Mouse (Mus musculus) ES-E14 (cell line): ENCODE measurements around the gene Golga2. TPM values are rescaled to one million over a fixed set of nuclear protein-coding genes. Genes with fewer than 3 reads are reported as not detected.

ENCODE experiments used
- DNase-seq: peaks from one replicate; pipeline ENCODE4 v3.0.0-alpha.2; 2013; ENCODE audit warnings: low read depth, low spot score
- H3K27ac ChIP-seq: 2 replicates; pipeline ENCODE4 v1.5.1; 2012; ENCODE audit warnings: low read depth, mild to moderate bottlenecking, low read length, moderate library complexity, mixed read lengths; ENCODE audit not compliant: poor library complexity, insufficient read depth, severe bottlenecking
- H3K36me3 ChIP-seq: 2 replicates; pipeline ENCODE4 v1.6.1; 2012; ENCODE audit warnings: mild to moderate bottlenecking, low read length, moderate library complexity, mixed read lengths; ENCODE audit not compliant: control insufficient read depth, poor library complexity, insufficient read depth, severe bottlenecking
- H3K4me1 ChIP-seq, 2 experiments: fragments of 150-350 bp in 1 of 2; sonication (generic) in 1 of 2; 2 replicates each; pipeline ENCODE4 v1.6.1; 2012; ENCODE audit warnings: low read length in 2 of 2, mild to moderate bottlenecking in 1 of 2, mixed read lengths in 1 of 2; ENCODE audit not compliant: control insufficient read depth in 2 of 2, insufficient read depth in 2 of 2, poor library complexity in 1 of 2
- H3K4me3 ChIP-seq, 2 experiments: fragments of 150-350 bp in 1 of 2; sonication (generic) in 1 of 2; 2 replicates each; pipeline ENCODE4 v1.5.1; 2012; ENCODE audit warnings: low read length in 2 of 2, low read depth in 1 of 2, mild to moderate bottlenecking in 1 of 2, mixed read lengths in 1 of 2; ENCODE audit not compliant: insufficient read depth in 1 of 2, poor library complexity in 1 of 2, severe bottlenecking in 1 of 2
- H3K9ac ChIP-seq: 2 replicates; pipeline ENCODE4 v1.6.1; 2012; ENCODE audit warnings: low read depth, mild to moderate bottlenecking, low read length, mixed read lengths; ENCODE audit not compliant: poor library complexity, insufficient read depth, severe bottlenecking
- H3K9me3 ChIP-seq: fragments of 150-350 bp; sonication (generic); 2 replicates; pipeline ENCODE4 v1.6.1; 2012; ENCODE audit warnings: low read depth, mild to moderate bottlenecking, low read length; ENCODE audit not compliant: control insufficient read depth, insufficient read depth
- CHD2 ChIP-seq: IDR thresholded peaks from 2 replicates; pipeline ENCODE4 v1.6.1; 2014; ENCODE audit warnings: mild to moderate bottlenecking, low read depth, low read length, inconsistent platforms
- HCFC1 ChIP-seq: IDR thresholded peaks from 2 replicates; pipeline ENCODE4 v1.6.1; 2012; ENCODE audit warnings: low read length, inconsistent platforms, borderline replicate concordance; ENCODE audit not compliant: insufficient read depth
- MAFK ChIP-seq: IDR thresholded peaks from 2 replicates; pipeline ENCODE4 v1.6.1; 2014; ENCODE audit warnings: mild to moderate bottlenecking, low read depth, low read length, inconsistent platforms; ENCODE audit not compliant: insufficient read depth
- ZC3H11A ChIP-seq: IDR thresholded peaks from 2 replicates; pipeline ENCODE4 v1.6.1; 2012; ENCODE audit warnings: low read depth, mild to moderate bottlenecking, inconsistent platforms, low read length, borderline replicate concordance
- ZNF384 ChIP-seq: IDR thresholded peaks from 2 replicates; pipeline ENCODE4 v1.6.1; 2012; ENCODE audit warnings: low read depth, low read length, inconsistent platforms
- in situ Hi-C, 2 experiments: fragments of 600-800 bp; cut with MboI; formaldehyde crosslinking; loops; one replicate each; pipeline ENCODE4 v1.15.1; 2025; ENCODE audit warnings: low sequenced_read_pairs in 2 of 2, inconsistent platforms in 1 of 2; ENCODE audit not compliant: unreplicated experiment in 2 of 2
- total RNA-seq: library from RNA; depleted of rRNA; stranded (reverse); fragments of 300-350 nt; gene quantifications from 2 replicates; pipeline ENCODE4 v1.2.3, GENCODE M21; 2012

The Golga2 gene
- total RNA-seq, 1 experiment: 42.2 TPM

- H3K4me1 ChIP-seq: peaks cover 0 to 6% of the 10 kb centered on the region in 2 experiments; a peak in 1 of 4 replicates
- H3K27ac ChIP-seq: no peak overlapping the region
- in situ Hi-C loops: no loop called here
- no peak overlapping the region for H3K4me3 ChIP-seq
- no peak for DNase-seq
- TF ChIP-seq ZC3H11A (no peak), MAFK (no peak), CHD2 (no peak), ZNF384 (no peak), HCFC1 (no peak)
- H3K36me3 ChIP-seq: no peaks in the 10 kb centered on the region
- no peaks in the 10 kb centered on the region for H3K9me3 ChIP-seq
- no peak overlapping the region for H3K9ac ChIP-seq
Observed at GRCm38 (mm10) chr2:32339912-32340642, 52.9 kb downstream of the Golga2 start.

- H3K4me1 ChIP-seq: peaks cover 0 to 6% of the 10 kb centered on the region in 2 experiments; a peak in 1 of 4 replicates
- no peak for DNase-seq
- no peak overlapping the region for H3K27ac ChIP-seq
- H3K9me3 ChIP-seq: no peaks in the 10 kb centered on the region
- H3K4me3 ChIP-seq: no peak overlapping the region
- H3K36me3 ChIP-seq: no peaks in the 10 kb centered on the region
- in situ Hi-C loops: no loop called here
- no peak overlapping the region for H3K9ac ChIP-seq
- TF ChIP-seq ZC3H11A (no peak), HCFC1 (no peak), MAFK (no peak), ZNF384 (no peak), CHD2 (no peak)
Observed at GRCm38 (mm10) chr2:32340836-32341633, 53.9 kb downstream of the Golga2 start.

GRCm38 (mm10) chr2:32341634-32341939 is 54.4 kb downstream of the Golga2 start:
- no peaks in the 10 kb centered on the region for H3K9me3 ChIP-seq
- no peak overlapping the region for H3K4me3 ChIP-seq
- no peak overlapping the region for H3K27ac ChIP-seq
- TF ChIP-seq ZC3H11A: no peak
- TF ChIP-seq CHD2: no peak
- TF ChIP-seq MAFK: no peak
- no peak for TF ChIP-seq ZNF384
- no peak for TF ChIP-seq HCFC1
- H3K4me1 ChIP-seq: peaks cover 0 to 6% of the 10 kb centered on the region in 2 experiments; a peak in 1 of 4 replicates
- no peak for DNase-seq
- in situ Hi-C loops: no loop called here
- H3K9ac ChIP-seq: no peak overlapping the region
- H3K36me3 ChIP-seq: no peaks in the 10 kb centered on the region

GRCm38 (mm10) chr2:32342039-32342438 is 54.9 kb downstream of the Golga2 start:
- DNase-seq: no peak
- no peak overlapping the region for H3K27ac ChIP-seq
- H3K9ac ChIP-seq: no peak overlapping the region
- no peak overlapping the region for H3K4me3 ChIP-seq
- H3K36me3 ChIP-seq: no peaks in the 10 kb centered on the region
- in situ Hi-C loops: no loop called here
- peaks cover 0 to 6% of the 10 kb centered on the region in 2 experiments; a peak in 1 of 4 replicates for H3K4me1 ChIP-seq
- no peaks in the 10 kb centered on the region for H3K9me3 ChIP-seq
- TF ChIP-seq MAFK: no peak
- no peak for TF ChIP-seq ZNF384
- no peak for TF ChIP-seq CHD2
- TF ChIP-seq ZC3H11A: no peak
- TF ChIP-seq HCFC1: no peak
